Comparison of ENCODE assay signal across 21 mouse cellular contexts in the genomic region with DNA sequence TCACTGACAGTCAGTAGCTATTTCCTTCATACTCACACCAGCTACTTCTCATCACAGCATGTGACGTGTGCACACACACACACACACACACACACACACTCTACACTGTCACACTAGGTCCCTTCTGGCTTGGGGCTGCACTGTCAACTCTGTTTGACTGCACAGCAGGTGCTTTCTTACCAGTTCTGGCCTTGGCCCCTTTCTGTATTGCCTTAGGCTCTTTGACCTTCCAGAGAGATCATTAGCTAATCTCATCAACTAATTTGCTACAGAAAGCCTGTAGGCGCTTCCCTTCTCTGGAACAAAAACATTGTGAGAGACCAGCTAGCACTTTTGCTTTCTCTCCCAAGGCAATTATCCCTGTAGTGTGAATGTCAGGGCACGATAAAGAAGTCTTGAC.
A peak's percentile ranks its signal among the peaks of the same experiment; 100 is the strongest.
DNase-seq lines count a peak whose midpoint lies in the region; ATAC-seq and TF ChIP-seq lines count a peak whose summit lies in the region.
"Had no signal": no experiment of that assay in that cellular context is flagged by ENCODE, and none has a peak within 500 bp of the region (broad histone marks: within the 10 kb centered on the region; RNA-seq: fewer than 3 reads in every experiment).

No protein-coding gene starts in this region.

- peak; percentile 40; the same call in 1 of the 2 replicates for ATAC-seq in hindbrain, embryonic 12.5 days (ENCODE audit: low FRiP score)
- no peak for ATAC-seq in hindbrain, embryonic 16.5 days
- ATAC-seq in embryonic facial prominence, embryonic 14.5 days (ENCODE audit: low read depth): peak; percentile 15; the same call in 1 of the 2 replicates
- ATAC-seq: forebrain, postnatal 0 days; intestine, postnatal 0 days had no signal

- no peak overlapping the region for H3K9ac ChIP-seq in hindbrain, embryonic 12.5 days
- no peak overlapping the region for H3K9ac ChIP-seq in hindbrain, embryonic 16.5 days (ENCODE audit: low read depth, low read length)
- H3K9ac ChIP-seq in embryonic facial prominence, embryonic 14.5 days (ENCODE audit: low read depth, low read length): no peak overlapping the region
- H3K9ac ChIP-seq: embryonic facial prominence, embryonic 15.5 days; forebrain, postnatal 0 days; hindbrain, embryonic 15.5 days; limb, embryonic 13.5 days; liver, embryonic 15.5 days; neural tube, embryonic 15.5 days had no signal

- no peak overlapping the region for H3K4me3 ChIP-seq in hindbrain, embryonic 12.5 days
- H3K4me3 ChIP-seq in hindbrain, embryonic 16.5 days (ENCODE audit: low read length): no peak overlapping the region
- no peak overlapping the region for H3K4me3 ChIP-seq in embryonic facial prominence, embryonic 14.5 days (ENCODE audit: low read depth, low read length)
- H3K4me3 ChIP-seq: embryonic facial prominence, embryonic 15.5 days; heart, adult 2 months; hindbrain, embryonic 15.5 days; limb, embryonic 13.5 days; liver, embryonic 15.5 days; myocyte; neural tube, embryonic 15.5 days had no signal

- TF ChIP-seq POLR2A in brain, embryonic 14.5 days (IDR thresholded peaks at IDR 0.05; ENCODE audit: borderline replicate concordance, extremely low read depth, insufficient read depth, insufficient read length, poor library complexity, severe bottlenecking): no peak

- no peak for TF ChIP-seq CTCF in brain, embryonic 14.5 days (IDR thresholded peaks at IDR 0.05; ENCODE audit: borderline replicate concordance, extremely low read depth, insufficient read depth, insufficient read length)

- no peaks in the 10 kb centered on the region for H3K36me3 ChIP-seq in hindbrain, embryonic 12.5 days
- H3K36me3 ChIP-seq in hindbrain, embryonic 16.5 days (ENCODE audit: control insufficient read depth, insufficient read depth, low read length): no peaks in the 10 kb centered on the region
- H3K36me3 ChIP-seq in embryonic facial prominence, embryonic 14.5 days (ENCODE audit: control insufficient read depth, insufficient read depth, low read length): no peaks in the 10 kb centered on the region
- H3K36me3 ChIP-seq: embryonic facial prominence, embryonic 15.5 days; hindbrain, embryonic 15.5 days; limb, embryonic 13.5 days; liver, embryonic 15.5 days; neural tube, embryonic 15.5 days had no signal

- no peaks in the 10 kb centered on the region for H3K9me3 ChIP-seq in hindbrain, embryonic 12.5 days (replicated peaks)
- H3K9me3 ChIP-seq in hindbrain, embryonic 16.5 days (ENCODE audit: control insufficient read depth, low read length): no peaks in the 10 kb centered on the region
- no peaks in the 10 kb centered on the region for H3K9me3 ChIP-seq in embryonic facial prominence, embryonic 14.5 days (ENCODE audit: control insufficient read depth, low read length)
- H3K9me3 ChIP-seq: embryonic facial prominence, embryonic 15.5 days; hindbrain, embryonic 15.5 days; limb, embryonic 13.5 days; liver, embryonic 15.5 days; neural tube, embryonic 15.5 days had no signal

- no peaks in the 10 kb centered on the region for H3K27me3 ChIP-seq in hindbrain, embryonic 12.5 days
- no peaks in the 10 kb centered on the region for H3K27me3 ChIP-seq in hindbrain, embryonic 16.5 days (replicated peaks; ENCODE audit: control insufficient read depth, insufficient read depth, low read length)
- H3K27me3 ChIP-seq in embryonic facial prominence, embryonic 14.5 days (replicated peaks; ENCODE audit: control insufficient read depth, insufficient read depth, low read length): 0 out of 2 replicates have a peak, but pooled peaks cover 3% of the 10 kb centered on the region
- H3K27me3 ChIP-seq: hindbrain, embryonic 15.5 days; limb, embryonic 13.5 days; liver, embryonic 15.5 days; neural tube, embryonic 15.5 days had no signal

- 32% methylated on average over 3 of the region's 3 CpGs for WGBS in hindbrain, embryonic 12.5 days
- 44% methylated on average over 3 of the region's 3 CpGs for WGBS in hindbrain, embryonic 16.5 days
- 20% methylated on average over 3 of the region's 3 CpGs for WGBS in embryonic facial prominence, embryonic 14.5 days

- no peak overlapping the region for H3K4me2 ChIP-seq in hindbrain, embryonic 12.5 days (replicated peaks)
- no peak overlapping the region for H3K4me2 ChIP-seq in hindbrain, embryonic 16.5 days (ENCODE audit: low read length)
- no peak overlapping the region for H3K4me2 ChIP-seq in embryonic facial prominence, embryonic 14.5 days (ENCODE audit: low read depth, low read length)
- H3K4me2 ChIP-seq: embryonic facial prominence, embryonic 15.5 days; hindbrain, embryonic 15.5 days; limb, embryonic 13.5 days; liver, embryonic 15.5 days; neural tube, embryonic 15.5 days had no signal

- H3K4me1 ChIP-seq in hindbrain, embryonic 12.5 days: peaks cover 12% of the 10 kb centered on the region
- no peaks in the 10 kb centered on the region; the same call in 1 of the 2 replicates for H3K4me1 ChIP-seq in hindbrain, embryonic 16.5 days (ENCODE audit: control insufficient read depth, insufficient read depth, low read depth, low read length)
- peaks cover 9% of the 10 kb centered on the region; the same call in 1 of the 2 replicates for H3K4me1 ChIP-seq in embryonic facial prominence, embryonic 14.5 days (ENCODE audit: control insufficient read depth, insufficient read depth, low read length)
- H3K4me1 ChIP-seq: embryonic facial prominence, embryonic 15.5 days; liver, embryonic 15.5 days had no signal

- DNase-seq in Muller cell, postnatal 12 days (ENCODE audit: inconsistent ontology term): peak; percentile 5
- peak; percentile 47 for DNase-seq in brain, embryonic 14.5 days (ENCODE audit: low read depth)
- DNase-seq in embryonic facial prominence, embryonic 14.5 days (ENCODE audit: low spot score): peak; percentile 27
- no peak for DNase-seq in T-cell, adult 2 months (ENCODE audit: low spot score)
- DNase-seq in layer of hippocampus, adult 8-10 months (ENCODE audit: low spot score in 2 of 2): no peak
- DNase-seq: cerebellum, postnatal 10 days; forebrain, postnatal 0 days; gastrocnemius, postnatal 10 days; heart, adult 2 months; kidney, postnatal 25 days; lung, postnatal 10 days; thymus, postnatal 36 days had no signal

- no peak overlapping the region for H3K27ac ChIP-seq in hindbrain, embryonic 12.5 days
- no peak overlapping the region for H3K27ac ChIP-seq in hindbrain, embryonic 16.5 days (ENCODE audit: low read depth, low read length)
- H3K27ac ChIP-seq in embryonic facial prominence, embryonic 14.5 days (replicated peaks; ENCODE audit: low read depth, low read length): no peak overlapping the region
- H3K27ac ChIP-seq: embryonic facial prominence, embryonic 15.5 days; heart, adult 2 months; hindbrain, embryonic 15.5 days; limb, embryonic 13.5 days; liver, embryonic 15.5 days; neural tube, embryonic 15.5 days had no signal

Comparison
In these comparisons a context has a peak if more than half of its experiments do, and no peak if none do; other contexts are left out.
1. DNase-seq: peak in Muller cell, postnatal 12 days (single experiment), brain, embryonic 14.5 days (single experiment) and embryonic facial prominence, embryonic 14.5 days (single experiment); none in T-cell, adult 2 months (single experiment) and layer of hippocampus, adult 8-10 months (0 of 2).